Mouse (Mus musculus) heart, adult 18-20 months (tissue): ENCODE measurements around the gene Arhgap6. TPM values are rescaled to one million over a fixed set of nuclear protein-coding genes. Genes with fewer than 3 reads are reported as not detected.
A peak's percentile ranks its signal among the peaks of the same experiment; 100 is the strongest.

Source experiments
- DNase-seq, 2 experiments: peaks; one replicate each; pipeline ENCODE4 v3.0.0; 2021 to 2022; ENCODE audit warnings: mixed read lengths in 1 of 2
- long read RNA-seq, 2 experiments: library from polyadenylated mRNA; stranded (forward); transcript quantifications; one replicate each; pipeline ENCODE4 v2.0.0; 2021
- total RNA-seq, 2 experiments: library from RNA; stranded (reverse); gene quantifications; 2 replicates each; pipeline ENCODE4 v1.2.3; 2021

Arhgap6 gene
- 1 to 10 TPM; 3.5 to 3.7 TPM for total RNA-seq
- long read RNA-seq, experiment 1, result 0 reads
- long read RNA-seq, experiment 2, full-length matches to known transcripts, result 1 of 2 reads
- long read RNA-seq, experiment 2, partial matches to known transcripts, result 0 of 2 reads
- long read RNA-seq, experiment 2, other reads (novel, unspliced or antisense), result 1 of 2 reads

DNA sequence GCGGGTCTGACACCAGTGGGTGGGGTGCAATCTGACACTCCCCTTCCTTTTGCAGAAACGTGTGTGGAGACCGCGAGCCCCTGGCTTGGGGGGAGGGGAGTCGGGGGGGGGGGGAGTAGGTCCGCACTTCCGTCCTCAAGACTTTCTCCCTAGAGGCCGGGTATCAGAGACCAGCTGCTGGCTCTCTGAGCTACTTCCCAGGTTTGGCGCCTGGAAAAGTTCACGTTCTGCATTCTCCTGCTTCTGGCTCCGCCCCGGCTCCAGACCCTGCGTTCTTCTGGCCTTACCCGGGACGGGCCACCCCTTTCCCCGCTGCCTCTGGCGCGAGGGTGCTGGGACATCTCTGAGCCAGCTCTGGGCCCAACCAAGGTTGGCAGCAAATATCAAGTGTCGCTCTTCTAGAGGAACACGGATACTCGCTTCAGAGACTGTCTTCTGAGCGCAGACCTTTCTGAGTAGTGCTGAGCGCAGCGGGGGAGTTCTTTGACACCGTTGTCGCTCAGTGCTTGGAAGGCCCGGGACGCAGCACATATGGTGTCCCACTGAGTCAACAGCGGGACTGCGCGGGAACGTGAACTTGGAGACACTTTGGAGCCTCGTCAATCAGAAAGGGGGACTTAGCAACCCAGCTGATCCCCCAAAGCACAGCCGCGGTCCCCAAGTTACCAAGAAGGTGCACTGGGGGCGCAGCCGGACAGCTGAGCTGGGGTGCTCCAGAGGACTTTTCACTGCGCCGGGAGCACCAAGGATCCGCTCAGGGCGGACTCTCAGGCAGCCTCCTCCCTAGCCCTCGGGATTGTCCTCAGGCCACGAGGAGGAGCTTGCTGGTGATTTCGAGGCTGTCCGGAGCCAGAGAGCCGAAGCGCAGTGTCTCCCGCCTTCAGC, at the start of gene Arhgap6:
TSS of gene Arhgap6 (plus strand) at position 126 of the 885 bp plus-strand sequence.
- peak; percentile 52 to 71 for DNase-seq

DNA sequence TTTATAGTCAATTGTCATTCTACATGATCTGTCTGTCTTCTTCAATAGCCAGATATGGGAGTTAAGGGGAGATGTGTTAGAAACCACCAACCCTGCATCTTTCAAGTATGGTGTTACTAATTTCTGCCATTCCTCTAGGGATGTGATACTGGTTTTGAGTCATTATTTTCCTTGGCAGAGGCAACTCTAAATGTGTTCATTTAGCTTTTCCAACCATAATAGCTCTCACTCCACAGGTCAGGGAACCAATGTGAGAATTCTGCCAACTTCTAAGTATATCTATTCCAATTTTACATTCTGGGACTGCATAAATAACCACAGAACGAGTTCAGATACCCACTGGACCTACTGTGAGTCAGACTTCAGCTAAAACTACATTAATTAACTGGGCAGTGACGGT, 47.9 kb upstream of the Arhgap6 start:
- DNase-seq, result peak in 1 of 2 experiments; percentile 1

DNA sequence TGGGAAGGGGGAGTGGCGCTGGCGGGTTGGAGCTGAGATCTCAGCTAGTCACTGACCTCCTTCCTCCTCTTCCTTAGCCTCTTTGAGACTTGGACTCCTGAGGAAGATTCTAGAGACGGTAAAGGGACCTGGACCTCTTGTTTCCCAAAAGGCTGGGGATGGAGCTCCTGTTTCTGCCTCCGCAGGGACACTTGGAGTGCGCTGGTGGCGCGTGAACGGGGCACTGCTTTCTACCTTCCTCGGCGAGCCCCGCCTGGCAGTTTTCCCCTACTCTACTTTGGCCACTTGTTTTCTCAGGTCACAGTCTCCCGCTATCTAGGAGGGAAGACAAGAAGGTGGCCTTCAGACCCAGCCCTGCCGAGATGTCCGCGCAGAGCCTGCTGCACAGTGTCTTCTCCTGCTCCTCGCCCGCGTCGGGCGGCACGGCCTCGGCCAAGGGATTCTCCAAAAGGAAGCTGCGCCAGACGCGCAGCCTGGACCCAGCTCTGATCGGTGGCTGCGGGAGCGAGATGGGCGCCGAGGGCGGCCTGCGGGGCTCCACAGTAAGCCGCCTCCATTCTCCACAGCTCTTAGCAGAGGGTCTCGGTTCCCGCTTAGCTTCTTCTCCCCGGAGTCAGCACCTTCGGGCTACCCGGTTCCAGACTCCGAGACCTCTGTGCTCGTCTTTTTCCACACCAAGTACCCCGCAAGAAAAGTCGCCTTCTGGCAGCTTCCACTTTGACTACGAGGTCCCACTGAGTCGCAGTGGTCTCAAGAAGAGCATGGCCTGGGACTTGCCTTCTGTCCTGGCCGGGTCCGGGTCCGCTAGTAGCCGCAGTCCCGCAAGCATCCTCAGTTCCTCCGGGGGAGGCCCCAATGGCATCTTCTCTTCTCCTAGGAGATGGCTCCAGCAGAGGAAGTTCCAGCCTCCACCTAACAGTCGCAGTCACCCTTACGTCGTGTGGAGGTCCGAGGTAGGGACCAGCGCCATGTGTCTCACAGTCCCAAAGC, 1.3 kb downstream of the Arhgap6 start:
- peak; percentile 0 to 46 for DNase-seq

DNA sequence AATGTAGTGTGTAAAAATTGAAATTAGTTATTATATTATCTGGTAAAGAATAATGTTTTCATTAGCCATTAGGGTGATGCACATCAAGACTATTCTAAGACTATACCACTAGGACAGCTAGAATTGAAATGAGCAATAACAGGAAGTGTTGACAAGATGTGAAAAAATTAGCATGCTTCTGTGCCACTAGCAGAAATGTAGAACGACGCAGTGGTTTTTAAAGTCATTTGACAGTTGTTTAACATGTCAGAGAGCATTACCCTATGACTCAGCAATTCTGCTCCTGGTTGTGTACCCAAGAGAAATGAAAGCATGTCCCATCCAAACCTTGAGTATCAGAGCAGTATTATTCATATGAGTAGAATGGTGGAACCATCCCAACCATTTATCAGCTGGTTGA, 9.8 kb downstream of the Arhgap6 start:
- DNase-seq, result no peak

DNA sequence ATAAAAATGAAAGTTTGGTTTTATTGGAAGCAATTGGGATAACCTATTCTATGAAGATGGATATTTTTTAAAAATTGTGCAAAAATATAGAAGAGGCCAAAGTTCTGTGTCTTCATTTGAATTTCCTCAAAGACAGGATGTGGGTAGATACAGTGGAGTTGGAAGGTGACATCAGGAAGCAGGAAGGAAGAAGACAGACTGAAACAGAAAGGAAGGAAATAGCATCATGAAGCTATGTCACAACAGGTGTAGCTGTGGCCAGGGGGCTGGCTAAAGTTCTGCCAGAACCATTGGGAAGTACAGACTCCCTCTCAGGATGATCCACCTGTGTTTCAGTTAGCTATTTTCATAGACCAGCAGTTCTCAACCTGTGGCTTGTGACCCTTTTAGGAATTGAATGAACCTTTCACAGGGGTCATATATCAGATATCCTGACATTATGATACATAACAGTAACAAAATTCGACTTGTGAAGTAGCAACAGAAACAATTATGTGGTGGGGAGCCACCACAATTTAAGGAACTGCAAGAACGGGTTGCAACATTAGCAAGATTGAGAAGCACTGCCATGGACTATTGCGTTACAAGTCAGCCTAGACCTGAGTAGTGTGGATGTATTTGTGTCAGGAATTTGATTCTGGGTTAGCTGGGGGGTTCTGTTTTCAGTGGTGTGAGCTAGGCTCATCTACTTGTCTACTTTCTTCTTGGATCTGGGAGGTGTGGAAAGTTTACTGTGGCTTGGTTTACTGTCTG, 15.8 kb downstream of the Arhgap6 start:
- DNase-seq, result no peak

DNA sequence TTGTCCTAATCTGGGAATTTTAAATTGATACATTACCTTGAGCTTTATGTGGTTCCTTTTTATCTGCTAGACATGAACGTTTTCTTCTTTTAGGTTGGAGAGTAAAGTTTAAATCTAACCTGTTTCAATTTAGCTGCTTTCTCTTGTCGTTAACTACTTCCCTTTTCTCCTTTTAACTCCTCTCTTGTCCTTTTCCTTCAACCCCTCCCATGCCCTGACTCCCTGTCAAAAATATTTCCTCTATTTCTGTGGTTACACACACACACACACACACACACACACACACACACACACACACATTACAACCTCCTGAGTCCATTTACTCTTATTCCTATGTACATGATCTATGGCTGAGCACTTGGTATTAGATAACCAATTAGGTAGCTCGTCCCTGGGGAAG, 24.0 kb downstream of the Arhgap6 start:
- no peak for DNase-seq

DNA sequence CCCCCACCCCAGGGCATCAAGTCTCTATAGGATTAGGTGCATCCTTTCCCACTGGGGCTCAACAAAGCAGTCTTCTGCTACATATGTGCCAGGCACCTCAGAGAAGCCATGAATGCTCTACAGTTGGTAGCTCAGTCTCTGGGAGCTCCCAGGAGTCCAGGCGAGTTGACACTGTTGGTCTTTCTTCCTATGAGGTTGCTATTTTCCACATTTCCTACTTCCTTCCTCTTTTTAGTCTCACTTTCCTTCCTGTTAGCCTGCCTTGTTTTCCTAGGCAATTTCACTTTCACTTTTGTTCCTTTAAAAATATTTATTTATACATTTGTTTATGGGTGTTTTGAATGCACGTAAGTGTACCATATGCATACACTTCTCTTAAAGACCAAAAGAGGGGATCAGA, 29.3 kb downstream of the Arhgap6 start:
- no peak for DNase-seq

DNA sequence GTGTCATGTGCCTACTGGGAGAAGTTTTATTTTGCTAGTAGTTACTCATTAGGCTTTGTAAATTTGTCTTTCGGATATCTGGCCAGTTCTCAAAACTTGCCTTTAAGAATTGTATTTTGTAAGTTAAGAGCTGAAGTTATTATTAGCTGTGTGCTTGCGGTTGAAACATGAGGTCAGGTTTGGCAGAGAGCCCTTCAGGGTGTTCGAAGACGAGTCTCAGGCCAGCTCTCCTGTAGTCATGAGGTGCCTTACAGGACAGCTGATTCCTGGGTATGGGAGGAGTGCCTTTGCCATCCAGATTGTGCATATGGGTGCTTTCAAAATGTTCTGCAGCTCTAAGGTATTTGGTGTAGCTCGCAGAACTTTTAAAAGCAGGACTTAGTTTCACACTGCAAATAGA, 37.4 kb downstream of the Arhgap6 start:
- peak; percentile 54 to 59 for DNase-seq

DNA sequence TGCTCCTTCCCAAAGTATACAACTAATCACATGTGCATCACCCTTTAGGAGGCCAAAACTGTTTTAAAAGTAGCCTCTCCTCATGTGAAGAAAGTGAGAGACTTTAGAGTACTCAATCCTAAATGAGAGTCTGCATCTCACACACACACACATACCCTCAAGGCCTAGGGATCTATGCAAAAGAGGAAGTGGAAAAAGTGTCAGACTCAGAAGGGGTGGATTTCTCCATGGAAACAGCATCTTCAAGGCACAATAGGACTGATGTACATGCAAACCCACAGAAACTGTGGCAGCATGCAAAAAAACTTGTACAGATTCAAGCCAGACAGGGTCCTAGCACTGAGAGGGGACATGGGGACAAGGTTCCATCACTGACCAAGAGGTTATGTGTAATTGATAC, 53.2 kb downstream of the Arhgap6 start:
- DNase-seq, result no peak

DNA sequence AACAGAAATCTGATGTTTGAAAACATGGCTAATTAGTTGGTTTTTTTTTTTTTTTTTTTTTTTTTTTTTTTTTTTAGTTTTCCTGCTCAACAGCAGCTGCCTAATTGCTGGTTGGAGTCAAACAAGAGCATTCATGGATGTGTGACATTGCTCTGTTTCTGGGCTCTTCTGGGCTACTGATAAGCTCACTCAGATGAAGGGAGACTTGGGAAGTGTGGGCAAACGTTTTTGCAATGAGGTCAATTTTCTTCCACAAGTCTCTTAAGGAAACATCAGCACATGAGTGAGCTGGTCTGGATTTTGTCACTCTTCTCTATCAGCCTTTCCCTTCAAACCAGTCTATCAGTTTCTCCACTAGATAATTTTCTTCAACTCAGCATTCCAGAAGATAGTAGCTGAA, 79.8 kb downstream of the Arhgap6 start:
- no peak for DNase-seq

DNA sequence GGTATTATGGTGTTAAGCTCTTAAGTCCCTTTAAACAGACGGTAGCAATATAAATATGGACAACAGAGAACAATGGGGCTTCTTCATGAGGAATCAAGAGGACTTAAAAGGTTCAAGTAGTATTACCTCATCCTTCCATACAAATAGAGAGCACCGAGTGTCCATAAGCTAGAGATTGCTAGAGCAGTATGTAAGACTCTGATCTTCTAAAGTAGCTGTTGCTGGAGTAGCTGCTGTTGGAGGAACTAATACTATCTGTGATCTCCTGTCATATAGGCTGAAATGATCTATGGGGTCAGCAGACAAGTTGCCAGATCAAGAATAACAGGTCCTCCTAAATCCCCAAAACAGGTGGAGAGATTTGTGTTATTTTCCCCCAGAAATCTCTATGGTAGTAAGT, 108.7 kb downstream of the Arhgap6 start:
- no peak for DNase-seq

DNA sequence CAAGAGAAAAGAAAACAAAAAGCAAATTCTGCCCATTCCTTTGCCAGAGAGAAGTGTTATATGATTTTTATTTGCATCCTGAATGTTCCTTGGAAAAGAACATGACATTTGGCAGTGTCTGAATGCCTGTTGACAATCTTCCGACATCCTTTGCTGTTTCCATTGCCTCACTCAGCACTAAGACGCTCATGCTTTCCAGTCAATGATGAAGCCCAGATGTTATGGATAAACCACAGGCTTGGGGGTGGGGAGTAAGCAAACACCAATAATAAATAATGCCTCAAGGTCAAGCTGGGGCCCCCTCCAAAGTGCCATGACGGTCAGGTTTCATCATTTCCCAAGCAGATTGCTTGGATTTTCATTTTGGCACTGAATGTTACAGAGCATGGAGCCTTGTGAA, 109.2 kb downstream of the Arhgap6 start:
- DNase-seq, result peak; percentile 6 to 10

DNA sequence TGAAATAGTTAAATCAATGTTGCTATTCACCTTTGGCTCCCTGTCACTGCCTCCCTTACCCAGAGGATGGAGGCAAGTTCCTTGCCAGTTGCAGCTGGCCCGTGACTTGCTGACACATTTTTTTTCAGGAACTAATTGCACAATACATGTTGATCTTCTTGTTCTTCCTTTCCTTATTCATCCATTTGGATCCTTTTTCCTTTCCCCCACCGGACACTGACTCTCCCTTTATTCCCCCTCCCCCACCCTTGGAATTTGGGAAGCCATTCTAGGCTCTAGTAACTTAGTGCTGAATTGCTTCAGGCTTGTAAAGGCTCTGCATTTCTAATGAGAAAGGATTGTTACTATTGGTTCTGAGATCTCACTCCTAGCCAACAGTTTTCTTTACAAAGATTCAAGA, 112.7 kb downstream of the Arhgap6 start:
- peak; percentile 33 to 41 for DNase-seq

DNA sequence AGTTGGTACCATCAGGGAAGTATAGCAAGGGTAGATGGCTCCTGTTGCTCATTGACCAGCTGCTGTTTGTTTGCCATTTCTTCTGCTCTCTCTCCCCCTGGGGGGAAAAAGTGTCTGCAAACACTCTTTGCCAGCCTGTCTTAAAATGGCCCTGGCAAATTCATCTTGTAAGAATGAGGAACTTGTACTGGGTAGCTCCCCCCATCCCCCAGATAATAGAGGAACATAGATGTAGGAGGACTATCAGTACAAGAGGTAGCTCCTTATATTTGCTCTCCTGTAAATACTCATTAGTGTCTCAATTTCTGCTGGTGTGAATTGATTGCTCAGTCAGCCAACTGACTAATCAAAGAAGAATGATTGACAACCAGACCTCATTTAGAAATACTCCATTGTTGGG, 118.6 kb downstream of the Arhgap6 start:
- DNase-seq, result no peak

DNA sequence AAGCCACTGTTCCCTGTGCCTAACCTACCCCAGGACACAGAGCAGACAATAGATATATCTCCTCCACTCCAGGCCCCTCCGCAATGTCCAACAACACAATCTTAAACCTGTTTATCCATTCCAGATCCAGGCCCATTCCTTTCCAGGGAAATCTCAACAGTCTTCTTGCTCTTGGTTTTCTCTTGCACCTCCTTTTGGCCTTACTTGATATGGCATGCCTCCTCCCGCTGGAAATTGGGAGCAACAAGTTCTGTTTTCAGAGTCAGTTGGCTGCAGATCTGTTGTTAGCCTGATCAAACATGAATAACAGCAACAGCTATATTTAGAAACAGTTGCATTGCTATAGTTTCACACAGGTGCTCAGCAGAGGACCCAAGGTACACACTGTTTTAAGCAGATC, 126.0 kb downstream of the Arhgap6 start:
- peak in 1 of 2 experiments; percentile 18 for DNase-seq

DNA sequence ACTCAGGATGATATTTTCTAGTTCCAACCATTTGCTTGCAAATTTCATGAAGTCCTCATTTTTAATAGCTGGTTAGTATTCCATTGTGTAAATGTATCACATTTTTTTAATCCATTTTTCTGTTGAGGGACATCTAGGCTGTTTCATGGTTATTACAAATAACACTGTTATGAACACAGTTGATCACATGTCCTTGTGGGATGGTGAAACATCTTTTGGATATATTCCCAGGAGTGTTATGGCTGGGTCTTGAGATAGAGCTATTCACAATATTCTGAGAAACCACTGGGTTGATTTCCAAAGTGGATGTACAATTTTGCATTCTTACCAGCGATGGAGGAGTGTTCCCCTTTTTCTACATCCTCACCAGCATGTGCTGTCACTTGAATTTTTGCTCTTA, 137.5 kb downstream of the Arhgap6 start:
- no peak for DNase-seq

DNA sequence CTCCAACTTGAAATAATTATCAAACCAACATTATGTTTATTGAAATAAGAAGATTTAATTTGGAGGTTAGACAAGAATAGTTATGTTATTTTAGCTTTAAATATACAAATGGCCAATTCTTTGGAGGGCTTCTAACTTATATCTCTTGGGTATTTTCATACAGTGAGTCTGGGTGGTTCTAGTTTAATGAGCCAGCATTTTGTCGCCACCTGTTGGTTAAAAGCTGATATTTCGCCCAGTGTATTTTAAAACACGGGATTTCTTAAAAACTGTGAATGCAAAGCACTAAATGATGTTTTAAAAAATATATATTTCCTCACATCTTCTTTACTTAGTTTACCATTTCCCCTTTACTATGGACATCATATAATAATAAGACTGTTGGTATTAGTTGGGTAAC, 140.5 kb downstream of the Arhgap6 start:
- DNase-seq, result peak in 1 of 2 experiments; percentile 39

DNA sequence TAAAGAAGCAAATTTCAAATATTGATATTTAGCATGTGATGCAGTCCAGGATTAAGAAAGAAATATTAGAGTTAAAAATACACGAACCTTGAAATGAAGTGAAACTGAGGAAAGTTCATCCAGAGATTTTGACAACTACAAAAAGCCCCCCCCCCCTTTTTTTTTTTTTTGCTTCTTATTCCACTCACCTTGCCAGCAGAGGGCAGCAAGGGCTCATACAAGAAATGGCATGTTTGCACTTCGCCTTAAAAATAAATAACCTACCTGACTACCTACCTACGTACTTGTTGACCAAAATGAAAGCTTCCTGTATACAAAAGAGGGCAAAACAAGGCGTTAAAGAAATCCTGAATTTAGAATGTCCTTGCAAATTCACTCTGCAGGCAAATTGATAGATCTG, 143.0 kb downstream of the Arhgap6 start:
- DNase-seq, result peak in 1 of 2 experiments; percentile 51

DNA sequence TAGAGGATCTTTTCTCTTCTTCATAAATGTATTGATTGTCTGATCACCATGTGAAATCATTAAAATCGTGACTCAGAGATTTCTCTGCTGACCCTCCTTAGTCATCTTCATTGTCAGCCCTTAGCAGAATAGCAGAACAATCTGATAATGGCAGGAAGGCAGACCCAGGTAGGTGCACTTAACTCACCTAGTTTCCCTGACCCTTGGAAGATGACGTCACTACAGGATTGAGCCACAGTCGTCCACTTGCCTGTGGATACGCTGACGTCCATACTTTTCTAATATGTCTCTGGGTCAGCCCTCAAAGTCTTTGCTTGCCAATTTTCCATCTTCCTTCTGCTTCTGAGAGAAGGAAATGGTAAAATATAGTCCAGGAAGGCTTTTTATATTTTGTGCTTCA, 146.8 kb downstream of the Arhgap6 start:
- peak in 1 of 2 experiments; percentile 11 for DNase-seq

DNA sequence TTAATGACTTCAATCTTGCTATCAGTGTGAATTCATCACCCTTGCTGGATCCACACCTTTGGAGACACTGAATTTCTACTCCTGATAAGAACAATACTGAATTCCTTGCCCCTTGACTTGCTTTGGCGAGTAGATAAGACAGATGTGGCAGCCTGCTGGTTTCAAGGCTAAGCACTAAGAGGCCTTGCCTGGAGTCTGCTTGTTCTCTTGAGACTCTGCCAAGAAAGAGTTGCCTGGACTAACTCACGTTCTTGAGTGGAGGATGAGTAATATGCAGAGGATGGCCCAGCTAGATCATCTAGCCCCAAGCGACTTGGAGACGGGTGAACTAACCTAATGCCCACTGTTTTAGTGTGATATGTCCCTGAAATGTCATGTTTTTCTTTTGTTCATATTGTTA, 148.3 kb downstream of the Arhgap6 start:
- no peak for DNase-seq

DNA sequence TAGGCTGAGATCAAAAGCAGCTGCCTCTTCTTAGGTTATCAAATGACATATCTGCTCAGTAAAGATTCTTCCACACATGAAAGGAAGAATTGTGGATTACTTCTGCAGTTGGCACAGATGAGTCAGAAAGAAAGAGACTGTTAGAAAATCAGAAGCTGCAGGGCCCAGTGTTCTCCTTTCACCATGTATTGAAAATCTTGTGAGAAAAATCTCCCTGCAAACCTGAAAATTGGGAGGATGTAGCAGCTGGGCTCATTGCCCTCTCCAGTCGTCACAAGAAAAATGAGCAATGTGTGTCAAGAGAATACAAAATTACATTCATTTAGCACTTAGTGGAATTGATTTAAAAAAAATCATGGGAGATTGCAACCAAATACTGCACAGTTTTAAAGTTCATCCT, 180.5 kb downstream of the Arhgap6 start:
- DNase-seq, result no peak

DNA sequence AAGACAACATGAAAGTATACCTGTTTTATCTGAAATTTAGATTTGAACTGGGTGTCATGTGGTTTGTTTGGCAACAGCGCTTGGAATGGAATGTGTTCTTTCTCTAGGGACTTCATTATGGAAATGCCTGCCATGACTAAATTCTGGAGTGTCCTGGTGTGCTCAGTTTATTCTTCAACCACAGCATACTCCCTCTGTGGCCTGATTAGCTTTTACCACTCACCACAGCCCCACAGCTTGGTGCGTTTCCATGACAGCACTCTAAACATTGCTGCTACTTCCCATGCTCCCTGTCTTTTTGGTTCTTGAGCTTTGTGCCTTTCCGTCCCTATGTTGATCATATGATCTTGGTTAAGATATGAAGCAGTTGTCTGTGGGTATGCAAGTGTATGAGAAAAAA, 182.9 kb downstream of the Arhgap6 start:
- DNase-seq, result peak in 1 of 2 experiments; percentile 0
